Mouse (Mus musculus) embryonic fibroblast, embryonic 13.5 days (primary cell): Measurements from ENCODE around the gene Psg19. TPM values are rescaled to one million over a fixed set of nuclear protein-coding genes. Genes with fewer than 3 reads are reported as not detected.

Experiments used
- H3K27ac ChIP-seq: 2 replicates; pipeline ENCODE4 v1.5.1; 2012; ENCODE audit warnings: low read length, control low read depth, inconsistent platforms; ENCODE audit not compliant: insufficient read depth
- H3K4me1 ChIP-seq: 2 replicates; pipeline ENCODE4 v1.6.1; 2011; ENCODE audit warnings: low read length; ENCODE audit not compliant: control insufficient read depth, insufficient read depth
- H3K4me3 ChIP-seq: 2 replicates; pipeline ENCODE4 v1.5.1; 2011; ENCODE audit warnings: mild to moderate bottlenecking, control low read depth, low read length; ENCODE audit not compliant: insufficient read depth
- CTCF ChIP-seq: IDR thresholded peaks from 2 replicates; pipeline ENCODE4 v1.5.1; 2011; ENCODE audit warnings: mild to moderate bottlenecking, control low read depth, low read length, moderate library complexity, borderline replicate concordance; ENCODE audit not compliant: insufficient read depth
- POLR2A ChIP-seq: IDR thresholded peaks from 2 replicates; pipeline ENCODE4 v1.6.1; 2011; ENCODE audit warnings: low read depth, mild to moderate bottlenecking, control low read depth, low read length, moderate library complexity
- polyA plus RNA-seq: library from polyadenylated mRNA; stranded (reverse); fragments of >200 nt; gene quantifications from 2 replicates; pipeline ENCODE4 v1.2.4, GENCODE M21; 2011; ENCODE audit warnings: low read depth; ENCODE audit not compliant: missing spikeins, insufficient read length

Psg19 gene
- polyA plus RNA-seq, 1 experiment = not detected

DNA sequence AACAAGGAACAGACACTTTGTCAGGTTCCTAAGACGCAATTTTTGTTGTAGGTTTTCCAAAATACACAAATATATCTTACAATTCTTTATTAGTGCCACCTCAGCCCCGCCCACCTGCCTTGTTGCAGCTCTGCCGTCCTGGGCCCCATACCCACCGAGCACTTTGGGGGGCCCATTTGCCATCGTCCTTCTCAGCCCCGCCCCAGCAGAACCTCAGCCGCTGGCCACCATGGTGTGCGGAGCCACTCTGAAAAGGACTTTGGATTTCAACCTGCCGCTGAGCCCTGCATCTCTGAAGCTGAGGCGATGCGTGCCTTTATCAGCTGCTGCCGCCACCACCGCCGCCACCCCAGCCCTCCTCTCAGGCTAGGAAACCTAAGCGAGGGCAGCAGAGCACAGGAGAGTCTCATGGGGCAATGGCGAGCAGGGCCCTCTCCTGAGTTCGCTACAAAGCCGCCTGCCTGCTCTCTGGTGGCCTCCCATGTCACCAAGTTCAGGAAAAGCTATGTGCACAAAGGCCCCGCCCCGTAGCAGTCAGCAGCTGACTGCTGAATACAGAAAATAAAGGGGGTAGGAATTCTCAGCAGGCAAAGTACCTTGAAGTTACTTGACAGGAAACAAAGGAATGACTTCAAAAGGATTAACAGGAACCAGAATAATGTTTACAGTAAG is 52.0 kb downstream of the Psg19 start:
- Histone ChIP-seq H3K4me3 (no peak overlapping the region), H3K27ac (no peak overlapping the region), H3K4me1 (no peaks in the 10 kb centered on the region)
- no peak for TF ChIP-seq CTCF
- no peak for TF ChIP-seq POLR2A

Other genes with a start within 250 kb of the Psg19 start
- not detected in 2 replicates for gene Psg27, start 231.2 kb downstream of the Psg19 start, polyA plus RNA-seq
- not detected in 2 replicates for gene Psg23, start 182.0 kb downstream of the Psg19 start, polyA plus RNA-seq
- not detected in 2 replicates for gene Psg21, start 141.8 kb downstream of the Psg19 start, polyA plus RNA-seq
- gene Psg20, start 112.3 kb downstream of the Psg19 start, polyA plus RNA-seq = not detected in 2 replicates
- not detected in 2 replicates for gene Psg22, start 80.4 kb downstream of the Psg19 start, polyA plus RNA-seq
- not detected in 2 replicates for gene Psg17, start 23.1 kb upstream of the Psg19 start, polyA plus RNA-seq
- gene Mill2, start 41.4 kb upstream of the Psg19 start, polyA plus RNA-seq = 1.8 and 3.0 TPM in 2 replicates
- gene Pglyrp1, start 72.8 kb upstream of the Psg19 start, polyA plus RNA-seq = not detected in 2 replicates
- 10.1 and 10.5 TPM in 2 replicates for gene Ccdc61, start 111.9 kb upstream of the Psg19 start, polyA plus RNA-seq
- gene Nova2, start 127.4 kb upstream of the Psg19 start, polyA plus RNA-seq = 0.23 and 0.30 TPM in 2 replicates
- gene Nanos2, start 188.9 kb upstream of the Psg19 start, polyA plus RNA-seq = not detected in 2 replicates
- 8.4 and 10.6 TPM in 2 replicates for gene Mypop, start 192.7 kb upstream of the Psg19 start, polyA plus RNA-seq
- 13.2 and 15.6 TPM in 2 replicates for gene Irf2bp1, start 205.5 kb upstream of the Psg19 start, polyA plus RNA-seq
- not detected in 2 replicates for gene Foxa3, start 225.0 kb upstream of the Psg19 start, polyA plus RNA-seq
- 72.6 and 78.3 TPM in 2 replicates for gene Sympk, start 225.9 kb upstream of the Psg19 start, polyA plus RNA-seq